Mouse (Mus musculus) neural tube, embryonic 14.5 days (tissue): ENCODE measurements at regions not wholly inside any gene's neighbourhood (a gene's known extent, or its start where the extent isn't known, plus 50 kb on each side); places are given as distances from the start of the nearest gene placed in this dataset.

Source experiments
- ATAC-seq: fragments of 200-750 bp; cut with Nextera tagmentation; 2 replicates; pipeline ENCODE4 v1.8.0; 2017; ENCODE audit warnings: low read depth, mild to moderate bottlenecking, moderate TSS enrichment, moderate library complexity
- H3K27ac ChIP-seq: fragments of 300-500 bp; sonication (generic); 2 replicates; pipeline ENCODE4 v1.5.1; 2014; ENCODE audit warnings: low read depth, mild to moderate bottlenecking, control low read depth, low read length, moderate library complexity, mixed read lengths
- H3K27me3 ChIP-seq: fragments of 300-500 bp; sonication (generic); 2 replicates; pipeline ENCODE4 v1.6.1; 2014; ENCODE audit warnings: low read length; ENCODE audit not compliant: control insufficient read depth, insufficient read depth
- H3K36me3 ChIP-seq: fragments of 300-500 bp; sonication (generic); 2 replicates; pipeline ENCODE4 v1.6.1; 2014; ENCODE audit warnings: low read length, mixed read lengths; ENCODE audit not compliant: control insufficient read depth, insufficient read depth
- H3K4me1 ChIP-seq: fragments of 300-500 bp; sonication (generic); 2 replicates; pipeline ENCODE4 v1.6.1; 2014; ENCODE audit warnings: low read length; ENCODE audit not compliant: control insufficient read depth, insufficient read depth
- H3K4me2 ChIP-seq: fragments of 300-500 bp; sonication (generic); 2 replicates; pipeline ENCODE4 v1.6.1; 2014; ENCODE audit warnings: mild to moderate bottlenecking, low read depth, low read length, control low read depth
- H3K4me3 ChIP-seq: fragments of 300-500 bp; sonication (generic); 2 replicates; pipeline ENCODE4 v1.5.1; 2014; ENCODE audit warnings: low read depth, low read length, control low read depth, mixed read lengths
- H3K9ac ChIP-seq: fragments of 300-500 bp; sonication (generic); replicated peaks from 2 replicates; pipeline ENCODE4 v1.6.1; 2014; ENCODE audit warnings: low read depth, mild to moderate bottlenecking, control low read depth, low read length, mixed read lengths
- H3K9me3 ChIP-seq: fragments of 300-500 bp; sonication (generic); 2 replicates; pipeline ENCODE4 v1.6.1; 2016; ENCODE audit warnings: low read length; ENCODE audit not compliant: control insufficient read depth
- whole genome bisulfite sequencing: fragments of 180-500 bp; shearing (Covaris S2); extraction: QIAGEN DNeasy Blood & Tissue Kit; methylation state at CpG from one replicate; pipeline ENCODE4 v1.1.7; 2014; 5-methylcytosine and 5-hydroxymethylcytosine counted together

GRCm38 (mm10) chr4:89363150-89363683 lies 52.4 kb upstream of the Cdkn2b start:
- H3K27me3 ChIP-seq, result no peaks in the 10 kb centered on the region

GRCm38 (mm10) chr4:89362650-89363049 lies 51.8 kb upstream of the Cdkn2b start:
- H3K36me3 ChIP-seq, result no peaks in the 10 kb centered on the region

More at GRCm38 (mm10) chr4:89363150-89363683, 52.4 kb upstream of the Cdkn2b start:
- H3K4me1 ChIP-seq, result no peaks in the 10 kb centered on the region
- 74% methylated on average over 2 of the region's 2 CpGs for WGBS
- no peak overlapping the region for H3K9ac ChIP-seq
- no peak overlapping the region for H3K27ac ChIP-seq
- no peaks in the 10 kb centered on the region for H3K9me3 ChIP-seq
- no peak overlapping the region for H3K4me3 ChIP-seq
- ATAC-seq, result no peak
- no peaks in the 10 kb centered on the region for H3K36me3 ChIP-seq
- H3K4me2 ChIP-seq, result no peak overlapping the region

GRCm38 (mm10) chr4:89361316-89361715 lies 50.5 kb upstream of the Cdkn2b start:
- no peak overlapping the region for H3K4me3 ChIP-seq
- no peaks in the 10 kb centered on the region for H3K36me3 ChIP-seq
- no peak for ATAC-seq
- H3K4me2 ChIP-seq, result no peak overlapping the region
- H3K4me1 ChIP-seq, result no peaks in the 10 kb centered on the region
- no peak overlapping the region for H3K27ac ChIP-seq
- no peaks in the 10 kb centered on the region for H3K27me3 ChIP-seq
- 90% methylated on average over 7 of the region's 7 CpGs for WGBS
- H3K9ac ChIP-seq, result no peak overlapping the region
- no peaks in the 10 kb centered on the region for H3K9me3 ChIP-seq

More at GRCm38 (mm10) chr4:89362650-89363049, 51.8 kb upstream of the Cdkn2b start:
- Histone ChIP-seq H3K27ac (no peak overlapping the region), H3K9me3 (no peaks in the 10 kb centered on the region), H3K4me3 (no peak overlapping the region), H3K27me3 (no peaks in the 10 kb centered on the region), H3K4me1 (no peaks in the 10 kb centered on the region), H3K4me2 (no peak overlapping the region), H3K9ac (no peak overlapping the region)
- 55% methylated on average over 3 of the region's 3 CpGs for WGBS
- ATAC-seq, result no peak
